Mouse (Mus musculus) G1E (cell line): ENCODE data around the gene Adrb1.

Experiments
- CTCF ChIP-seq: IDR thresholded peaks from 2 replicates; pipeline ENCODE4 v1.5.1; 2012; ENCODE audit warnings: low read depth, low read length, inconsistent platforms, mixed read lengths
- GATA1 ChIP-seq: IDR thresholded peaks from 2 replicates; pipeline ENCODE4 v1.6.1; 2012; ENCODE audit warnings: borderline replicate concordance, low read length, inconsistent platforms, mixed read lengths
- GATA2 ChIP-seq: IDR thresholded peaks from 2 replicates; pipeline ENCODE4 v1.6.1; 2012; ENCODE audit warnings: low read depth, low read length, inconsistent platforms, borderline replicate concordance
- POLR2AphosphoS5 ChIP-seq: IDR thresholded peaks from 2 replicates; pipeline ENCODE4 v1.6.1; 2012; ENCODE audit warnings: low read depth, low read length, inconsistent platforms; ENCODE audit not compliant: insufficient replicate concordance
- TAL1 ChIP-seq: conservative IDR thresholded peaks from 2 replicates; pipeline ENCODE4 v1.6.1; 2012; ENCODE audit warnings: low read depth, low read length, inconsistent platforms, mixed read lengths

GRCm38 (mm10) chr19:56750709-56751108 is 28.7 kb downstream of the Adrb1 start:
- TF ChIP-seq CTCF (no peak), GATA1 (no peak), GATA2 (no peak), TAL1 (no peak), POLR2AphosphoS5 (no peak)
